In genomic region chr5:27275871-27276270, GRCm38 (mm10) we compare ENCODE assay signal across 19 mouse cellular contexts.
DNase-seq lines count a peak whose midpoint lies in the region; ATAC-seq and TF ChIP-seq lines count a peak whose summit lies in the region.
"Had no signal": no experiment of that assay in that cellular context is flagged by ENCODE, and none has a peak within 500 bp of the region (broad histone marks: within the 10 kb centered on the region; RNA-seq: fewer than 3 reads in every experiment).

No protein-coding gene starts in this region.

- H3K27me3 ChIP-seq in liver, adult 2 months (ENCODE audit: control insufficient read depth, insufficient read depth, low read length): 0 out of 2 replicates have a peak, but pooled peaks cover 3% of the 10 kb centered on the region
- H3K27me3 ChIP-seq in liver, embryonic 12.5 days (replicated peaks): no peaks in the 10 kb centered on the region
- H3K27me3 ChIP-seq: CH12.LX, Patski had no signal

- peak; percentile 45 for DNase-seq in cerebellum, adult 9-10 months
- no peak for DNase-seq in cerebellum, postnatal 36 days
- peak; percentile 78 for DNase-seq in liver, adult 2 months (ENCODE audit: extremely low read depth, low read depth, low spot score)
- DNase-seq: adrenal gland, adult 2 months; adrenal gland, adult 8-10 months; adrenal gland, postnatal 10 days; adrenal gland, postnatal 14 days; adrenal gland, postnatal 25 days; adrenal gland, postnatal 36 days; B cell, adult 2 months; cerebellum, adult 11 months; cerebellum, adult 11-12 months; cerebellum, adult 18-20 months had no signal

- H3K4me2 ChIP-seq in liver, embryonic 12.5 days: no peak overlapping the region

- H3K79me2 ChIP-seq in liver, adult 2 months (ENCODE audit: control insufficient read depth, insufficient read depth, low read length): no peaks in the 10 kb centered on the region

- no peaks in the 10 kb centered on the region for H3K36me3 ChIP-seq in liver, adult 2 months (ENCODE audit: control insufficient read depth, insufficient read depth, low read length)
- no peaks in the 10 kb centered on the region for H3K36me3 ChIP-seq in liver, embryonic 12.5 days
- H3K36me3 ChIP-seq: G1E had no signal

- H3K27ac ChIP-seq in liver, adult 2 months (replicated peaks; ENCODE audit: insufficient read depth, low read depth, low read length): no peak overlapping the region
- no peak overlapping the region for H3K27ac ChIP-seq in liver, embryonic 12.5 days

- H3K4me3 ChIP-seq in liver, adult 2 months (ENCODE audit: insufficient read depth, low read depth, low read length): no peak overlapping the region
- no peak overlapping the region for H3K4me3 ChIP-seq in liver, embryonic 12.5 days

- no peaks in the 10 kb centered on the region for H3K4me1 ChIP-seq in liver, adult 2 months (ENCODE audit: control insufficient read depth, insufficient read depth, low read length)
- H3K4me1 ChIP-seq in liver, embryonic 12.5 days: no peaks in the 10 kb centered on the region

- no peak for TF ChIP-seq CTCF in liver, adult 2 months (IDR thresholded peaks at IDR 0.05; ENCODE audit: low read depth, low read length)

- H3K9ac ChIP-seq in liver, adult 2 months (ENCODE audit: low read depth, low read length): no peak overlapping the region
- no peak overlapping the region for H3K9ac ChIP-seq in liver, embryonic 12.5 days

- TF ChIP-seq POLR2A in liver, adult 2 months (IDR thresholded peaks at IDR 0.05; ENCODE audit: extremely low read depth, insufficient read depth, low read length): no peak

- WGBS in liver, adult 2 months: 79% methylated on average over 1 of the region's 1 CpGs
- WGBS in liver, embryonic 12.5 days (ENCODE audit: insufficient replicate concordance): 71% methylated on average over 1 of the region's 1 CpGs

- ATAC-seq in liver, embryonic 12.5 days: no peak
- ATAC-seq: activated CD4-positive, CD25-positive, alpha-beta regulatory T cell, adult 4 months; CD4-positive, CD25-positive, alpha-beta regulatory T cell, adult 4 months; Patski had no signal

- no peaks in the 10 kb centered on the region for H3K9me3 ChIP-seq in liver, embryonic 12.5 days (replicated peaks)
- H3K9me3 ChIP-seq: G1E had no signal

Comparison
In these comparisons a context has a peak if more than half of its experiments do, and no peak if none do; other contexts are left out.
1. DNase-seq: peak in cerebellum, adult 9-10 months (single experiment) and liver, adult 2 months (single experiment); none in cerebellum, postnatal 36 days (0 of 2).